Mouse (Mus musculus): ENCODE measurements around the gene Slc37a1.

DNA sequence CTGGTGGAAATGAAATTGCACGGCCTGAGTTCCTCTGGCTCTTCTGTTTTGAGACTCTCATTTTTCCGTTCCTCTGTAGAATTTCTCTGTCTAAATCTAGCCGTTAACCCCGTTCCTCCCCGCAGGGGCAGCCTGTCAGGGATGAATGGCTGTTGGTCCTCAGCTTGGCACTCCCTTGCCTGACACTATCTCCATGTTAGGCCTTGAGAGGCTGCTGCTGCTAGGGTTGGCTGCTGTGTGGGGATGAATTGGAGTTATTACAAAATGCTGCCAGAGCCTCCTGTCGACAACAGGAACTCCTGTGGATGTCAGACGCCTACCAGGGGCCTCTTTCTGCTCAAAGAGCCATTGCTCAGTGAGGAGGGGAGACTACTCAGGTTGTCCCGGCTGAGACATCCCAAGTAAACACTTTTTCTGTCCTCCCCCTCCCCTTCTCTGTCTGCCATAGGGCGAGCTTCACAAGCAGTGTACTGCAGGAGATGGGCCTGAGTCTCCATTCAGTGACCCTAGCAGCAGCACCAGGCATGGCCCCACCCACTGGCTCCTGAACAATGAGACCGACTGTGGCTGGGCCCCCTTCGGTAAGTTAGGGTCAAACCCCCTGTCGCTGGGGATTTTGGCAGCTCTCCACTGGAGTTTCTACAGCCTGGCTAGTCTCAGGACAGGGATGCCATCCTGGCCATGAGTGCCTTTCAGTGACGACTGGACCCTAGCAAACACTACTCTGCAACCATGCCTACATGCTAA is 28.6 kb downstream of the Slc37a1 start:
- no peak for TF ChIP-seq EP300 (optimal IDR thresholded peaks at IDR 0.05)
- no peak for TF ChIP-seq CTCF (IDR thresholded peaks at IDR 0.05; ENCODE audit: low read depth)

Measured in stomach, postnatal 0 days (tissue).